Mouse (Mus musculus): ENCODE measurements at regions not wholly inside any gene's neighbourhood (a gene's known extent, or its start where the extent isn't known, plus 50 kb on each side); places are given as distances from the start of the nearest gene placed in this dataset.

- no peak for TF ChIP-seq CTCF (IDR thresholded peaks at IDR 0.05; ENCODE audit: borderline replicate concordance, insufficient read depth, low read depth, low read length)
- no peak for TF ChIP-seq POLR2A (IDR thresholded peaks at IDR 0.05; ENCODE audit: borderline replicate concordance, insufficient read depth, low read length)
Measured at GRCm38 (mm10) chr2:128249607-128250006, 123.8 kb downstream of the Bcl2l11 start.

All from cerebellum, adult 2 months (tissue).